Mouse (Mus musculus) heart, embryonic 12.5 days (tissue): ENCODE data around the gene Gm8020. TPM values are rescaled to one million over a fixed set of nuclear protein-coding genes. Genes with fewer than 3 reads are reported as not detected.
"Not testable (repeated sequence)": the region's sequence is repeated elsewhere in the genome, so short reads cannot be mapped to it uniquely, and the experiment has no call there.

Source experiments
- ATAC-seq: fragments of 200-750 bp; cut with Nextera tagmentation; 2 replicates; pipeline ENCODE4 v1.8.0; 2017; ENCODE audit warnings: moderate TSS enrichment, moderate library complexity; ENCODE audit not compliant: insufficient number of reproducible peaks, low FRiP score
- H3K27ac ChIP-seq: fragments of 300-500 bp; sonication (generic); 2 replicates; pipeline ENCODE4 v1.5.1; 2016; ENCODE audit warnings: mild to moderate bottlenecking, moderate library complexity; ENCODE audit not compliant: poor library complexity, severe bottlenecking
- H3K27me3 ChIP-seq: fragments of 300-500 bp; sonication (generic); replicated peaks from 2 replicates; pipeline ENCODE4 v1.6.1; 2016; ENCODE audit warnings: mild to moderate bottlenecking, moderate library complexity
- H3K36me3 ChIP-seq: fragments of 300-500 bp; sonication (generic); 2 replicates; pipeline ENCODE4 v1.6.1; 2016; ENCODE audit warnings: mild to moderate bottlenecking, moderate library complexity
- H3K4me1 ChIP-seq: fragments of 300-500 bp; sonication (generic); replicated peaks from 2 replicates; pipeline ENCODE4 v1.6.1; 2016; ENCODE audit warnings: mild to moderate bottlenecking
- H3K4me2 ChIP-seq: fragments of 300-500 bp; sonication (generic); 2 replicates; pipeline ENCODE4 v1.6.1; 2016; ENCODE audit warnings: mild to moderate bottlenecking, moderate library complexity
- H3K4me3 ChIP-seq: fragments of 300-500 bp; sonication (generic); 2 replicates; pipeline ENCODE4 v1.5.1; 2016; ENCODE audit warnings: mild to moderate bottlenecking
- H3K9ac ChIP-seq: fragments of 300-500 bp; sonication (generic); 2 replicates; pipeline ENCODE4 v1.6.1; 2016; ENCODE audit warnings: mild to moderate bottlenecking, moderate library complexity
- H3K9me3 ChIP-seq: fragments of 300-500 bp; sonication (generic); replicated peaks from 2 replicates; pipeline ENCODE4 v1.6.1; 2016; ENCODE audit warnings: mild to moderate bottlenecking, moderate library complexity
- WGBS: fragments of 180-500 bp; shearing (Covaris S2); methylation state at CpG from one replicate; pipeline ENCODE4 v1.1.7; 2016; 5-methylcytosine and 5-hydroxymethylcytosine counted together
- polyA plus RNA-seq: library from polyadenylated mRNA; unstranded; fragments of >200 nt; fragmentation: Nextera tagmentation; extraction: Ambion mirVana; gene quantifications from 2 replicates; pipeline ENCODE4 v1.2.1, GENCODE M21; 2016

Gm8020 gene
- not detected in 2 replicates for polyA plus RNA-seq

GRCm38 (mm10) chr14:42502249-42502648 is at the start of gene Gm8020:
Gene Gm8020 (minus strand): TSS chr14:42502349.
- not testable (repeated sequence) for ATAC-seq, H3K4me1 ChIP-seq

GRCm38 (mm10) chr14:42543170-42543701 is 41.1 kb upstream of the Gm8020 start:
- not testable (repeated sequence) for H3K4me2 ChIP-seq, H3K4me3 ChIP-seq, H3K27me3 ChIP-seq, H3K9me3 ChIP-seq, ATAC-seq, H3K27ac ChIP-seq, H3K9ac ChIP-seq, H3K4me1 ChIP-seq, H3K36me3 ChIP-seq
- 5% methylated on average over 22 of the region's 31 CpGs for WGBS

More at GRCm38 (mm10) chr14:42502249-42502648, at the start of gene Gm8020:
- H3K36me3 ChIP-seq, H3K27ac ChIP-seq, H3K27me3 ChIP-seq, H3K4me2 ChIP-seq, H3K4me3 ChIP-seq, H3K9me3 ChIP-seq, H3K9ac ChIP-seq: not testable (repeated sequence)
- 91% methylated on average over 2 of the region's 3 CpGs for WGBS

GRCm38 (mm10) chr14:42542316-42543169 is 40.4 kb upstream of the Gm8020 start:
- H3K4me1 ChIP-seq, H3K4me2 ChIP-seq, H3K9ac ChIP-seq, H3K4me3 ChIP-seq, H3K27ac ChIP-seq, H3K27me3 ChIP-seq, ATAC-seq, H3K36me3 ChIP-seq, H3K9me3 ChIP-seq: not testable (repeated sequence)
- 14% methylated on average over 20 of the region's 29 CpGs for WGBS

- H3K9ac ChIP-seq, H3K9me3 ChIP-seq, ATAC-seq, H3K27me3 ChIP-seq, H3K4me1 ChIP-seq, H3K4me2 ChIP-seq, H3K36me3 ChIP-seq, H3K4me3 ChIP-seq, H3K27ac ChIP-seq: not testable (repeated sequence)
- 91% methylated on average over 1 of the region's 3 CpGs for WGBS
Observed at GRCm38 (mm10) chr14:42524182-42524581, 22.0 kb upstream of the Gm8020 start, which contains the start of gene Gm8024. Gene Gm8024 (minus strand): TSS chr14:42524282.

GRCm38 (mm10) chr14:42463581-42463980 is 38.6 kb downstream of the Gm8020 start, which contains the start of gene Gm8011:
Gene Gm8011 (plus strand): TSS chr14:42463881.
- H3K36me3 ChIP-seq, H3K27ac ChIP-seq, H3K27me3 ChIP-seq, H3K4me1 ChIP-seq, H3K9me3 ChIP-seq, H3K4me2 ChIP-seq, H3K4me3 ChIP-seq, H3K9ac ChIP-seq, ATAC-seq: not testable (repeated sequence)
- 53% methylated on average over 2 of the region's 2 CpGs for WGBS

Other genes starting within 250 kb of the Gm8020 start
- not detected in 2 replicates for gene Gm17026, start 242.3 kb downstream of the Gm8020 start, polyA plus RNA-seq
- not detected in 2 replicates for gene Gm9611, start 205.0 kb downstream of the Gm8020 start, polyA plus RNA-seq
- not detected in 2 replicates for gene Gm7995, start 192.1 kb downstream of the Gm8020 start, polyA plus RNA-seq
- gene Gm8005, start 62.7 kb downstream of the Gm8020 start, polyA plus RNA-seq = not detected in 2 replicates
- not detected in 2 replicates for gene Gm8011, start 38.5 kb downstream of the Gm8020 start, polyA plus RNA-seq
- gene Gm8024, start 21.9 kb upstream of the Gm8020 start, polyA plus RNA-seq = not detected in 2 replicates
- not detected in 2 replicates for gene Gm17124, start 97.5 kb upstream of the Gm8020 start, polyA plus RNA-seq
- not detected in 2 replicates for gene Gm3633, start 139.6 kb upstream of the Gm8020 start, polyA plus RNA-seq
- not detected in 2 replicates for gene Gm10378, start 153.6 kb upstream of the Gm8020 start, polyA plus RNA-seq